Mouse (Mus musculus) left cerebral cortex, adult 9 months (tissue): Measurements from ENCODE around the gene Arid2.
"Not testable (repeated sequence)": the region's sequence is repeated elsewhere in the genome, so short reads cannot be mapped to it uniquely, and the experiment has no call there.

Experiments used
- DNase-seq, 2 experiments: peaks; one replicate each; pipeline ENCODE4 v3.0.0; 2022; ENCODE audit warnings: low spot score in 2 of 2

Arid2 gene

GRCm38 (mm10) chr15:96286015-96286934, 1.0 kb upstream of the Arid2 start:
- DNase-seq, result peak; percentile 77 to 94

GRCm38 (mm10) chr15:96286935-96287292, 404 bp upstream of the Arid2 start:
- no peak for DNase-seq

GRCm38 (mm10) chr15:96287976-96288835, 888 bp downstream of the Arid2 start:
- DNase-seq, result peak in 1 of 2 experiments; percentile 31

- no peak for DNase-seq
Measured at GRCm38 (mm10) chr15:96288836-96289390, 1.6 kb downstream of the Arid2 start.

GRCm38 (mm10) chr15:96290001-96290400, 2.7 kb downstream of the Arid2 start:
- no peak for DNase-seq

GRCm38 (mm10) chr15:96293444-96293843, 6.1 kb downstream of the Arid2 start:
- DNase-seq, result no peak

GRCm38 (mm10) chr15:96297078-96297590, 9.8 kb downstream of the Arid2 start:
- DNase-seq, result no peak

GRCm38 (mm10) chr15:96297623-96298188, 10.4 kb downstream of the Arid2 start:
- no peak for DNase-seq

GRCm38 (mm10) chr15:96309310-96309709, 22.0 kb downstream of the Arid2 start:
- DNase-seq, result no peak

- no peak for DNase-seq
Measured at GRCm38 (mm10) chr15:96312902-96313301, 25.6 kb downstream of the Arid2 start.

GRCm38 (mm10) chr15:96315664-96316063, 28.3 kb downstream of the Arid2 start:
- no peak for DNase-seq

- DNase-seq, result no peak
Measured at GRCm38 (mm10) chr15:96319335-96319734, 32.0 kb downstream of the Arid2 start.

- DNase-seq, result no peak
Measured at GRCm38 (mm10) chr15:96325726-96326328, 38.5 kb downstream of the Arid2 start.

- DNase-seq, result not testable (repeated sequence)
Measured at GRCm38 (mm10) chr15:96328722-96329121, 41.4 kb downstream of the Arid2 start.

GRCm38 (mm10) chr15:96330536-96330935, 43.2 kb downstream of the Arid2 start:
- DNase-seq, result no peak

GRCm38 (mm10) chr15:96332468-96333213, 45.3 kb downstream of the Arid2 start:
- DNase-seq, result peak in 1 of 2 experiments; percentile 7

GRCm38 (mm10) chr15:96333350-96333749, 46.0 kb downstream of the Arid2 start:
- no peak for DNase-seq

GRCm38 (mm10) chr15:96340924-96341323, 53.6 kb downstream of the Arid2 start:
- no peak for DNase-seq

- DNase-seq, result no peak
Measured at GRCm38 (mm10) chr15:96342097-96342496, 54.8 kb downstream of the Arid2 start.

- no peak for DNase-seq
Measured at GRCm38 (mm10) chr15:96342871-96343270, 55.6 kb downstream of the Arid2 start.
